Mouse (Mus musculus): ENCODE measurements around the gene Vmp1. TPM values are rescaled to one million over a fixed set of nuclear protein-coding genes. Genes with fewer than 3 reads are reported as not detected.

Gene Vmp1
- polyA plus RNA-seq, 1 experiment, result 157 TPM

GRCm38 (mm10) chr11:86719390-86719789, 35.8 kb upstream of the Vmp1 start:
- H3K27me3 ChIP-seq (ENCODE audit: control insufficient read depth, insufficient read depth, insufficient read length), result no peaks in the 10 kb centered on the region
- peaks cover 96% of the 10 kb centered on the region for H3K36me3 ChIP-seq (ENCODE audit: control insufficient read depth, insufficient read depth)
- TF ChIP-seq CTCF (IDR thresholded peaks at IDR 0.05; ENCODE audit: control insufficient read depth, insufficient read depth, insufficient read length) (no peak), MYOG (IDR thresholded peaks at IDR 0.05; ENCODE audit: control insufficient read depth, extremely low read depth, insufficient read length) (no peak), CEBPB (IDR thresholded peaks at IDR 0.05; ENCODE audit: low read depth) (no peak), USF1 (IDR thresholded peaks at IDR 0.05; ENCODE audit: low read depth) (no peak), FOSL1 (IDR thresholded peaks at IDR 0.05; ENCODE audit: insufficient read depth, low read length, poor library complexity, severe bottlenecking) (no peak), MAX (IDR thresholded peaks at IDR 0.05) (no peak), MYOD1 (IDR thresholded peaks at IDR 0.05; ENCODE audit: control insufficient read depth, insufficient read length, low read depth) (no peak)
- H3ac ChIP-seq (ENCODE audit: control insufficient read depth, insufficient read length, low read depth), result no peak overlapping the region
- H3K79me3 ChIP-seq (ENCODE audit: low read depth), result peaks cover 2% of the 10 kb centered on the region
- H3K4me3 ChIP-seq (ENCODE audit: insufficient read depth, poor library complexity, severe bottlenecking), result no peak overlapping the region
- peaks cover 8% of the 10 kb centered on the region for H3K79me2 ChIP-seq (ENCODE audit: control insufficient read depth, insufficient read depth)

GRCm38 (mm10) chr11:86718369-86718768, 34.7 kb upstream of the Vmp1 start:
- Histone ChIP-seq H3K36me3 (ENCODE audit: control insufficient read depth, insufficient read depth) (peaks cover 97% of the 10 kb centered on the region), H3K79me3 (ENCODE audit: low read depth) (peaks cover 2% of the 10 kb centered on the region), H3K79me2 (ENCODE audit: control insufficient read depth, insufficient read depth) (peaks cover 17% of the 10 kb centered on the region), H3K4me3 (ENCODE audit: insufficient read depth, poor library complexity, severe bottlenecking) (no peak overlapping the region), H3ac (ENCODE audit: control insufficient read depth, insufficient read length, low read depth) (no peak overlapping the region), H3K27me3 (ENCODE audit: control insufficient read depth, insufficient read depth, insufficient read length) (no peaks in the 10 kb centered on the region)
- no peak for TF ChIP-seq FOSL1 (IDR thresholded peaks at IDR 0.05; ENCODE audit: insufficient read depth, low read length, poor library complexity, severe bottlenecking)
- no peak for TF ChIP-seq MAX (IDR thresholded peaks at IDR 0.05)
- no peak for TF ChIP-seq CTCF (IDR thresholded peaks at IDR 0.05; ENCODE audit: control insufficient read depth, insufficient read depth, insufficient read length)
- TF ChIP-seq MYOG (IDR thresholded peaks at IDR 0.05; ENCODE audit: control insufficient read depth, extremely low read depth, insufficient read length), result no peak
- TF ChIP-seq USF1 (IDR thresholded peaks at IDR 0.05; ENCODE audit: low read depth), result no peak
- TF ChIP-seq MYOD1 (IDR thresholded peaks at IDR 0.05; ENCODE audit: control insufficient read depth, insufficient read length, low read depth), result no peak
- no peak for TF ChIP-seq CEBPB (IDR thresholded peaks at IDR 0.05; ENCODE audit: low read depth)

- peaks cover 18% of the 10 kb centered on the region for H3K79me2 ChIP-seq (ENCODE audit: control insufficient read depth, insufficient read depth)
- peaks cover 2% of the 10 kb centered on the region for H3K79me3 ChIP-seq (ENCODE audit: low read depth)
- H3K4me3 ChIP-seq (ENCODE audit: insufficient read depth, poor library complexity, severe bottlenecking), result no peak overlapping the region
- H3ac ChIP-seq (ENCODE audit: control insufficient read depth, insufficient read length, low read depth), result no peak overlapping the region
- no peak for TF ChIP-seq CTCF (IDR thresholded peaks at IDR 0.05; ENCODE audit: control insufficient read depth, insufficient read depth, insufficient read length)
- no peak for TF ChIP-seq MAX (IDR thresholded peaks at IDR 0.05)
- TF ChIP-seq MYOD1 (IDR thresholded peaks at IDR 0.05; ENCODE audit: control insufficient read depth, insufficient read length, low read depth), result no peak
- no peak for TF ChIP-seq USF1 (IDR thresholded peaks at IDR 0.05; ENCODE audit: low read depth)
- no peak for TF ChIP-seq MYOG (IDR thresholded peaks at IDR 0.05; ENCODE audit: control insufficient read depth, extremely low read depth, insufficient read length)
- no peaks in the 10 kb centered on the region for H3K27me3 ChIP-seq (ENCODE audit: control insufficient read depth, insufficient read depth, insufficient read length)
- peaks cover 97% of the 10 kb centered on the region for H3K36me3 ChIP-seq (ENCODE audit: control insufficient read depth, insufficient read depth)
These were observed 33.9 kb upstream of the Vmp1 start for GRCm38 (mm10) chr11:86717306-86718065.

DNA sequence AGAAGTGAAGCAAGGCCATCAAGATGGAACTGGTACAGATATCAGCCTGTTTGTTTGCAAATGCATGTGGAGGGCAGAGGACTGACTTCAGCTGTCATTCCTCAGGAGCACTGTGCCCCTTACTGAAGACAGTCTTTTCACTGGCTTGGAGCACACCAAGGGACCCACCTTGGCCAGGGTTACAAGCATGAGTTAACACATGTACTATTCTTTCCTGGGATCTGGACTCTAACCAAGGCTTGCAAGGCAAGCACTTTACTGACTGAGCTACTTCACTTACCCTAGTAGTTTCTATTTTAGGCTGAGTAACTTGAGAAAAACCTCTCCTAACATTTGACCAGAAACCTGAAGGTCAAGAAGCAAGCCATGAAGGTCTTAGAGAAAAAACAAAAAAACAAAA, 31.0 kb upstream of the Vmp1 start:
- Histone ChIP-seq H3K4me3 (ENCODE audit: insufficient read depth, poor library complexity, severe bottlenecking) (no peak overlapping the region), H3K79me2 (ENCODE audit: control insufficient read depth, insufficient read depth) (peaks cover 18% of the 10 kb centered on the region), H3ac (ENCODE audit: control insufficient read depth, insufficient read length, low read depth) (no peak overlapping the region), H3K79me3 (ENCODE audit: low read depth) (peaks cover 2% of the 10 kb centered on the region), H3K27me3 (ENCODE audit: control insufficient read depth, insufficient read depth, insufficient read length) (no peaks in the 10 kb centered on the region), H3K36me3 (ENCODE audit: control insufficient read depth, insufficient read depth) (peaks cover 97% of the 10 kb centered on the region)
- no peak for TF ChIP-seq USF1 (IDR thresholded peaks at IDR 0.05; ENCODE audit: low read depth)
- TF ChIP-seq MAX (IDR thresholded peaks at IDR 0.05), result no peak
- TF ChIP-seq MYOD1 (IDR thresholded peaks at IDR 0.05; ENCODE audit: control insufficient read depth, insufficient read length, low read depth), result no peak
- no peak for TF ChIP-seq CTCF (IDR thresholded peaks at IDR 0.05; ENCODE audit: control insufficient read depth, insufficient read depth, insufficient read length)
- TF ChIP-seq FOSL1 (IDR thresholded peaks at IDR 0.05; ENCODE audit: insufficient read depth, low read length, poor library complexity, severe bottlenecking), result no peak
- TF ChIP-seq MYOG (IDR thresholded peaks at IDR 0.05; ENCODE audit: control insufficient read depth, extremely low read depth, insufficient read length), result no peak
- TF ChIP-seq CEBPB (IDR thresholded peaks at IDR 0.05; ENCODE audit: low read depth), result no peak

DNA sequence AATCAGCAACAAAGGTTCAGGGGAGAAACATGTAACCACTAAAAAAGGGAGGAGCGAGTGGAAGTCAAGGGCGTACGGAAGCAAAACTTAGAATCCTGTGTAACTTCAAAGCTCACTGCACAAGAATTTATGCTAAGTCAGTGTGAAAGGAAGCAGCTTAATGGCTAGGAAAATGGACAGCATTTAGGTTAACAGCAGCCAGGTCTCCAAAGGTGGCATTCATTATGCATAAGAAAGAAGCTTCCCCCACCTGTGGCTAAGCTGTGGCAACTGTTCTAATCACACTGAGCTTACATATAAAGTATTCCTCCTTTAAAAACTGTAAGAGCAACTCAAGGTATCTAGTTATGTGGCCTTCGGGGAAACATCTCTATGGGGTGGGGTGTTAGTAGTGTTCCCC, 17.5 kb upstream of the Vmp1 start:
- no peaks in the 10 kb centered on the region for H3K79me3 ChIP-seq (ENCODE audit: low read depth)
- no peak overlapping the region for H3ac ChIP-seq (ENCODE audit: control insufficient read depth, insufficient read length, low read depth)
- H3K36me3 ChIP-seq (ENCODE audit: control insufficient read depth, insufficient read depth), result peaks cover 98% of the 10 kb centered on the region
- no peaks in the 10 kb centered on the region for H3K79me2 ChIP-seq (ENCODE audit: control insufficient read depth, insufficient read depth)
- TF ChIP-seq FOSL1 (IDR thresholded peaks at IDR 0.05; ENCODE audit: insufficient read depth, low read length, poor library complexity, severe bottlenecking) (no peak), CTCF (IDR thresholded peaks at IDR 0.05; ENCODE audit: control insufficient read depth, insufficient read depth, insufficient read length) (no peak), CEBPB (IDR thresholded peaks at IDR 0.05; ENCODE audit: low read depth) (no peak), USF1 (IDR thresholded peaks at IDR 0.05; ENCODE audit: low read depth) (no peak), MAX (IDR thresholded peaks at IDR 0.05) (no peak), MYOG (IDR thresholded peaks at IDR 0.05; ENCODE audit: control insufficient read depth, extremely low read depth, insufficient read length) (no peak), MYOD1 (IDR thresholded peaks at IDR 0.05; ENCODE audit: control insufficient read depth, insufficient read length, low read depth) (no peak)
- H3K27me3 ChIP-seq (ENCODE audit: control insufficient read depth, insufficient read depth, insufficient read length), result no peaks in the 10 kb centered on the region
- H3K4me3 ChIP-seq (ENCODE audit: insufficient read depth, poor library complexity, severe bottlenecking), result no peak overlapping the region

Measured in C2C12 (cell line).